Mouse (Mus musculus): Measurements from ENCODE around the gene Klf13.

Gene Klf13

DNA sequence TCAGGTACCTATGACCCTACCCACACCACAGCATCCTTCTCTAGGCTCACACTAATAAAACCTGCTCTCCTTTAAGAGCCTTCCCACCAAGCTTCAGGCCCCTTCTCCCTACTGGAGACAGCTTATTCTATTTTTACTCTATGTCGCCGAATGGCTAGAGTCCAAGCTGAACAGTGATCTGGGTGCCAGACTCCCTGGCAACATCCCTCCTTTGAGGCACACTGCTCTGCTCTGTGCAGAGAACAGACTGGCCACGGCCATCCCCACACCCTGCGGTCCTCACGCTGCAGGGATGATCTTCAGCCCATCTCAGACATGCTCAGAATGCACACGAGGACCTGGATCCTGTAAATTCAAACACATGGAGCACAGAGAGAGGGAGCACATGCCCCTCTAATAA is 59.1 kb downstream of the Klf13 start:
- no peak for DNase-seq

DNA sequence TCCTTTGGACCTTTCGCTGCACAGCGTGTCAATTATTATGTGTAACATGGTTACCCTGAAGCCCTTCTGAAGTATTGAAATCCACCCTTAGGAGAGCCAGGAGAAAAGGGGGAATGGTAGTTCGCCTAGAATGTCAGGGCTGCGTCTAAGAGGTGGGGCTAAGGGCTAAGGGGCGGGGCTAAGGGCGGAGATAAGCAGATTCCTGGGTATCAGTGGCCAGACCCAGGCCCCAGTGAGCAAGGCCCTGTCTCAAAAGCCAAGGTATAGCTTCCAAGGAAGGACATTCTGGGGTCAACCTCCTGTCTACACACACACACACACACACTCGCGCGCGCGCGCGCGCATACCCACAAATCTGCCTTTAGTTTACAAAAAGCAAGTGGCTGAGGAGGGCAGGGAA is 61.1 kb downstream of the Klf13 start:
- no peak for DNase-seq

DNA sequence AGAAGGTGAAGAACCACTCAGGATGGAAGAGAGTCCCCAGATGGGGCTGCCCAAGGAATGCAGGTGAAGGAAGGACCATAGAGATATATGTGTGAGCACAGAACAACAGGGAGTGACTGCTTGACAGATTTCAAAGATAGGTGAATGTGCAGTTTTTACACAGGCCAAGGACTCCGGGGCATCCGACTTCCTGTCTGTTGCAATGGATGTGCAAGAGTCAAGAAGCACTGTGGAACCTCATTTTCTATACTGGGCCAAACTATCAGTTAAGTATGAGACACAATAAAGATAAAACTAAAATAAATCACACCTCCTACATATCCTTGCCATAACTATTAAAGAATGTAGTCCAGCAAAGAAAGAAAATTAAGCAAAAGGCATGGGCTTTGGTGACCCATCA is 62.1 kb downstream of the Klf13 start:
- no peak for DNase-seq

GRCm38 (mm10) chr7:63875686-63876085 is 63.0 kb downstream of the Klf13 start:
- no peak for DNase-seq

DNA sequence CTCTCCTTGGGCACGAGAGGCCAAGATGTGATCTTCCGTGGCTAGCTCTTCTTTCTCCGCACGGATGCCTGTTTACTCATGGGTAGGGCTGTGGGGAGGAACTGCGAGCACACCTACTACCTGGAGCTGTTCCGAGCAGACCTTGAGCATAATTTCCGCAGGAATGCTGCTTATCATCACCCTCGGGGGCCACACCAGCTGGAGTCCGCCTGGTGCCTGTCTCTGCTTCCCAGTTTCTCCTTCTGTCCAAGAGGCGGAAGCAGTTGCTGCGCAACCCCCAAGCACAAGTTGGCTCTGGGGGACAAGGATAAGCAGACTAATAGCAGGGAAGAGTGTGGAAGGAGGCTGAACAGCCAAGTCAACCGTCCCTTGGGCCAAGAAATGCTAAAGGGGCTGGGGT is 64.8 kb downstream of the Klf13 start:
- DNase-seq, result no peak

DNA sequence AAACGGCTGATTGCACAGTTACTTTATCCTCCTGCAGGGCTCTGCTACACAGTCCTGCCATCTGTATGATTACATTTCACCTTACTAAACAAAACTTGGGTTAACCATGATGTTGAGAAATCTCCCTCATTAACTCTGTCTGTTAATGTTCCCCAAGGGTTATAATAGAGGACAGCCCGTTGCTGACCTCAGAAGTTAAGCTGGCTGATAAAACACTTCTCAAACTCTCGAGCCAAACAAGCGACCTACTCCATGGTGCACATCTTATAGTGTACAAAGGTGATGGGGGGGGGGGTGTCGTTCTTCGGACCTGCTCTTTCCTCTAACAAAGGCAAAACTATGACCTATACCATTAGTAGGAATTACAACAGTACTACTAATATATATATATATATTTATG is 67.0 kb downstream of the Klf13 start:
- no peak for DNase-seq

DNA sequence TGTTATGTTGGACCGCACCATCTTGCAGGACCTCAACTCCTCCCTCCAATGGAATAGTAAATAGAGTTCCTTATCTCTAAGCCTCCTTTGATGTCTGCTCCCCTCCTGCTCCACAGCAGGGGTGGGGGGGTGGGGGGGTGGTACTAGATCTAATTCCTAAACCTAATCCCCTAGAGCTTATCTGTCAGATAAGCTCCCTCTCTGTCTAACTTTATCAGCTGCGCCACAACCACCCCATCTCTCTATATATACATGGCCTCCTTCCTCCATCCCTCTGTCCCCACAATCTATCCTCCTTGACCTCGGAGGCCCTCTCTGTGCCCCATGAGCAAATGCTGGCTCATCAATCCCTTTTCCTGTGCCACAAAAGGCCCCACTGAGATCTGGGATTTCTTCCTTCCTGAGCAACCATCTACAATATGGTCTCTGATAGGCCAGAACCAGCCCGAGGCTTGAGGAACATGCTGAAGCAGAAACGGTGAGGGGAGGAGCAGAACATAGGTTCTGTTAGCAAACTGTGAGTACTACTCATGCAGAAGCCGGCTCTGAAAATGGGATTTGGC is 70.3 kb downstream of the Klf13 start:
- no peak for DNase-seq

DNA sequence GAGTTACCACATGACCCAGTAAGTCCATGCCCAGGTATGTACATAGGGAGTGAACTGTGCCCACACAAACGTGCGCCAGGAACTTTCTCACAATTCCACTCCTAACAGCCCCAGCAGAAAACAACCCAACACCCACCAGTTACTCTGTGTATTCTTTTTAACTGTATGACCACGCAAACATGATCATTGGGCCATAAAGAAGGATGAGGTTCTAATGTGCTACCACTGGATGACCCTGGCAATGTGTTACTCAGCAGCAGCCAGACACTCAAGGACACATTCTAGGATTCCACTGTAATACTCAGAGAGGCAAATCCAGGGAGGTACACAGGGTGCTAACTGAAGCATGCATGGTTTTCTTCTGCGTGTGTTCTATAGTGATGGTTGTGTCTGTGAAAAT is 72.8 kb downstream of the Klf13 start:
- DNase-seq, result no peak

DNA sequence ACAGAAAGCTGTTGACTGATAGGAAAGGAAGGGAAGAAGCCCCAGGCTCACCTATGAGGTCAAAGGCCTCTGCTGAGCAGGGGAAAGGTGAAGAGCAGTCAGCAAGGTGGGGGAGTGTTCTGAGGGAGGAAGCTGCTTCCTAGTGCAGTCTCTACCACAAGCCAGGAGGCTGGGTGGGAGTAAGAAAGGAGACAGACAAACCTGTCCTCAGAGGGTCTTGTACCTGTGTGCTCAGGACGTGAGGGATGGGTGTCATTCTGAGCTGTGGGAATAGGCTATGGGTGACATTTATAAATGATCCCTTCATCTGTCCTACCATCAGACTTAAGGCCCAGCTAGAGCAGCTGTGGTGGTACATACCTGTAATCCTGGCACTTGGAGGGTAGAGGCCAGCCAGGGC is 75.7 kb downstream of the Klf13 start:
- no peak for DNase-seq

- no peak for DNase-seq
Observed at GRCm38 (mm10) chr7:63861123-63861522, 77.6 kb downstream of the Klf13 start.

GRCm38 (mm10) chr7:63858571-63859152 is 80.1 kb downstream of the Klf13 start:
- DNase-seq, result peak; percentile 77

DNA sequence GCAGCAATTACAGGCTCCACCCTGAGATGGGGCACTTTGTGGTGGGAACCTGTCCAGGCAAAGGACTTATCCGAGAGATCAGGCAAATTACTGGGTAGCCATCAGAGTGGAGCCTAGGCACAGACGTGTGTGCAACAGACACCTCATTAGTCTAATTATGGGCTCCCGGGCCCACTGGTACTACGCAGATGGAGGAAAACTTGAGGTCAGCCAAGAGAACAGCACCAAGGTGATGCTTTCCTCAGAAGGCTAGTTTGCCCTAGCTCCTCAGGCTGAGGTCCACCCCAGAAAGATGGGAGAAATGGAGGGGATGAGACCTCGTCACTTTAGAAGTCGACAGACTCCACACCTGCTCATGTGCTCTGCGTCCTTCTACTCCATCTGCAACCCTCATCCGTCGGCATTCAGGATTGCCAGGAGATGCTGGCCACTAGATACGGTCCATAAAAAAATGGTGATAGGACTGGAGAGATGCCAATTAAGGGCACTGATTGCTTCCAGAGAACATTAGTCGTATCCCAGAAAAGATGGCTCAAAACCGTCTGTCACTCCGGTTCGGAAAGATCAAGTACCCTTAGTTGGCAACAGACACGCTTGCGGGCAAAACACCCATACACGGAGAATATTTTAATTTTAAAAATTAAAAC is 80.8 kb downstream of the Klf13 start:
- no peak for DNase-seq

- peak; percentile 58 for DNase-seq
Observed at GRCm38 (mm10) chr7:63855283-63855682, 83.4 kb downstream of the Klf13 start.

- DNase-seq, result peak; percentile 92
Observed at GRCm38 (mm10) chr7:63851841-63852533, 86.7 kb downstream of the Klf13 start.
